Mouse (Mus musculus): Measurements from ENCODE around the gene Fbxl13. TPM values are rescaled to one million over a fixed set of nuclear protein-coding genes. Genes with fewer than 3 reads are reported as not detected.

The Fbxl13 gene
- total and polyA plus RNA-seq, 3 experiments = 0.14 to 0.30 (median 0.19) TPM

DNA sequence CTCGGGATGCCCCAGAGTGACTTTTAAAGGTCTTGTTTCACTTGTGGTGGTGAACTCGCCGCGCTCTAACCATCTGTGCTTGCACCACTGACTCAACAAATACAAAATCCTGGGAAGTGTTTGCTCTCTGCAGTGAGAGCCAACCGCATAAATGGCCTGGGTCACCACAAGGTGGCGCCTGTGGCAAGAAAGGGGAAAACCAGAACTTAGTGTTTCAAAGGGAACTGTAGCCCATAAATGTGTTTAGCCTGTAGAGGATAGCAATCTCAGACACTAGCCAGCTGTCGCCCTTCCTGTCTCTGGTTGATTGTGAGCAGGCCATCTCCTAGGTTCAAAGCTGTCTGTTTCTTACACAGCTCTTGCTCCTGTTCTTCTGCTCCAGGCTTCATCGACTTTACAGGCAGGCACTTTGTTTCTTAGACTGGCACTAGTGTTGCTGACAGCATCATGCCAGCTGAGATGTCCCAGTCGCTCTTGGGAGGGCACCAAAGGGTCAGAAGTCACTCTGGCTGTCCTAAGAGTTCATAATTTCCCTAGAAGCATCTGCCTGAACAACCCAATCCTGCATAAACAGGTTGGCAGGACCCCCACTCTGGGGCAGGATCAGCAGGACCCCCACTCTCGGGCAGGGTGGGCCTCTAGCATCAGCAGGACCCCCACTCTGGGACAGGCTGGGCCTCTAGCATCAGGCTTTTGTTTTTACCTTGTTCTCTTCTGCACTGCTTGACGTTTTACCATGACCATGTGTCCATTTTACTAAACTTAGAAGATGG is 13.4 kb upstream of the Fbxl13 start:
- TF ChIP-seq ZC3H11A (IDR thresholded peaks at IDR 0.05; ENCODE audit: low read depth, low read length) (peak; percentile 29; the same call in 1 of the 2 replicates), E2F4 (IDR thresholded peaks at IDR 0.05; ENCODE audit: insufficient replicate concordance, low read depth, low read length) (no peak), USF2 (conservative IDR thresholded peaks at IDR 0.05; ENCODE audit: low read depth, low read length) (no peak), PAX5 (IDR thresholded peaks at IDR 0.05; ENCODE audit: low read length) (no peak), UBTF (IDR thresholded peaks at IDR 0.05; ENCODE audit: low read depth, low read length) (no peak), MEF2A (IDR thresholded peaks at IDR 0.05; ENCODE audit: borderline replicate concordance, low read depth, low read length) (no peak), ELF1 (IDR thresholded peaks at IDR 0.05; ENCODE audit: low read depth, low read length) (no peak), SIN3A (IDR thresholded peaks at IDR 0.05; ENCODE audit: low read length) (no peak), CHD1 (IDR thresholded peaks at IDR 0.05; ENCODE audit: low read depth, low read length) (no peak), MAX (IDR thresholded peaks at IDR 0.05; ENCODE audit: low read length) (no peak), MXI1 (IDR thresholded peaks at IDR 0.05; ENCODE audit: low read depth, low read length) (no peak), NRF1 (IDR thresholded peaks at IDR 0.05; ENCODE audit: low read depth, low read length) (no peak), ZNF384 (IDR thresholded peaks at IDR 0.05; ENCODE audit: low read depth, low read length) (no peak), CHD2 (IDR thresholded peaks at IDR 0.05; ENCODE audit: low read length) (no peak), NELFE (IDR thresholded peaks at IDR 0.05; ENCODE audit: low read depth, low read length) (0 out of 2 replicates have a peak, but pooled peaks have one; percentile 17), USF1 (IDR thresholded peaks at IDR 0.05; ENCODE audit: low read depth, low read length) (no peak), RCOR1 (conservative IDR thresholded peaks at IDR 0.05; ENCODE audit: low read depth, low read length) (no peak), EP300 (IDR thresholded peaks at IDR 0.05; ENCODE audit: low read length) (no peak), SMC3 (IDR thresholded peaks at IDR 0.05; ENCODE audit: low read depth, low read length) (peak; percentile 90), MYC (IDR thresholded peaks at IDR 0.05; ENCODE audit: low read depth, low read length) (no peak), TBP (conservative IDR thresholded peaks at IDR 0.05; ENCODE audit: low read depth, low read length) (no peak), ZKSCAN1 (IDR thresholded peaks at IDR 0.05; ENCODE audit: borderline replicate concordance, low read depth, low read length) (no peak), JUND (conservative IDR thresholded peaks at IDR 0.05; ENCODE audit: low read depth, low read length) (no peak), ZMIZ1 (IDR thresholded peaks at IDR 0.05; ENCODE audit: low read depth, low read length) (no peak), TCF12 (IDR thresholded peaks at IDR 0.05; ENCODE audit: low read depth, low read length) (no peak), MAFK (IDR thresholded peaks at IDR 0.05; ENCODE audit: insufficient replicate concordance, low read length) (no peak), MAZ (IDR thresholded peaks at IDR 0.05; ENCODE audit: low read depth, low read length) (no peak), KAT2A (IDR thresholded peaks at IDR 0.05; ENCODE audit: insufficient replicate concordance, low read length) (no peak), IRF4 (IDR thresholded peaks at IDR 0.05; ENCODE audit: low read depth, low read length) (no peak; the same call in 1 of the 2 replicates), RAD21 (IDR thresholded peaks at IDR 0.05; ENCODE audit: low read depth, low read length) (peak; percentile 71), POLR2A (IDR thresholded peaks at IDR 0.05; ENCODE audit: low read depth, low read length) (no peak), BHLHE40 (IDR thresholded peaks at IDR 0.05; ENCODE audit: low read depth, low read length) (no peak), ETS1 (conservative IDR thresholded peaks at IDR 0.05; ENCODE audit: low read depth, low read length) (no peak), POLR2AphosphoS2 (IDR thresholded peaks at IDR 0.05; ENCODE audit: low read depth, low read length) (no peak), CTCF (conservative IDR thresholded peaks at IDR 0.05 in 1 of 2, IDR thresholded peaks at IDR 0.05 in 1 of 2; ENCODE audit: low read depth in 2 of 2, low read length in 2 of 2) (peak; percentile 54 to 88), GABPA (IDR thresholded peaks at IDR 0.05; ENCODE audit: insufficient replicate concordance, low read depth, low read length) (no peak)
- no peaks in the 10 kb centered on the region for H3K79me2 ChIP-seq (replicated peaks; ENCODE audit: control insufficient read depth, extremely low read depth, insufficient read depth, poor library complexity, severe bottlenecking)
- H3K9me3 ChIP-seq (replicated peaks; ENCODE audit: low read length) = no peaks in the 10 kb centered on the region
- H3K4me3 ChIP-seq (replicated peaks in 1 of 3; ENCODE audit: low read depth in 2 of 3, low read length in 2 of 3, poor library complexity in 1 of 3) = no peak overlapping the region
- H3K27ac ChIP-seq (ENCODE audit: insufficient read depth, low read depth) = no peak overlapping the region
- peaks cover 35 to 58% of the 10 kb centered on the region in 2 experiments for H3K36me3 ChIP-seq (replicated peaks in 1 of 2; ENCODE audit: control insufficient read depth in 1 of 2, insufficient read depth in 1 of 2, low read length in 1 of 2)
- H3K9ac ChIP-seq (ENCODE audit: insufficient read depth, low read depth) = no peak overlapping the region
- in situ Hi-C loops (cut with MboI; ENCODE audit: low pct_ligation_motif_present, low pct_unique_long_range_greater_than_20kb, low sequenced_read_pairs) (no loop called here), dilution Hi-C loops (cut with MboI; ENCODE audit: extremely low pct_ligation_motif_present, extremely low pct_unique_long_range_greater_than_20kb, low sequenced_read_pairs) (no loop called here)
- no peaks in the 10 kb centered on the region for H3K27me3 ChIP-seq (replicated peaks)
- no peak overlapping the region for H3K4me2 ChIP-seq (ENCODE audit: insufficient read depth, low read depth, poor library complexity, severe bottlenecking)
- peak; percentile 70 for DNase-seq (ENCODE audit: extremely low read depth)
- peaks cover 3 to 17% of the 10 kb centered on the region in 2 experiments for H3K4me1 ChIP-seq (ENCODE audit: control insufficient read depth in 1 of 2, insufficient read depth in 2 of 2)

Data from CH12.LX (cell line).